Mouse (Mus musculus) heart, postnatal 25 days (tissue): ENCODE measurements around the gene Gm6482. TPM values are rescaled to one million over a fixed set of nuclear protein-coding genes. Genes with fewer than 3 reads are reported as not detected.
"Not testable (repeated sequence)": the region's sequence is repeated elsewhere in the genome, so short reads cannot be mapped to it uniquely, and the experiment has no call there.

Experiments used
- DNase-seq: peaks from one replicate; pipeline ENCODE4 v3.0.0; 2022; ENCODE audit warnings: low spot score
- intact Hi-C: fragments of 180-260 bp; cut with DNase I; formaldehyde crosslinking; loops from one replicate; pipeline ENCODE4 v1.15.1; 2025
- total RNA-seq, 2 experiments: library from RNA; stranded (reverse); gene quantifications; 2 replicates each; pipeline ENCODE4 v1.2.3; 2021

Gm6482 gene
- total RNA-seq, result not detected

- intact Hi-C loops, result not testable (repeated sequence)
Observed at GRCm38 (mm10) chr14:41408181-41408580, at the start of gene Gm6482. Gm6482 (minus strand) TSS chr14:41408281.

GRCm38 (mm10) chr14:41453418-41453817, 45.3 kb upstream of the Gm6482 start, which contains the start of gene Gm7954:
Gm7954 (minus strand) TSS chr14:41453518.
- intact Hi-C loops, result not testable (repeated sequence)

More at GRCm38 (mm10) chr14:41408181-41408580, at the start of gene Gm6482:
- not testable (repeated sequence) for DNase-seq

GRCm38 (mm10) chr14:41425393-41426075, 17.5 kb upstream of the Gm6482 start:
- DNase-seq, intact Hi-C loops: not testable (repeated sequence)

More at GRCm38 (mm10) chr14:41453418-41453817, 45.3 kb upstream of the Gm6482 start, which contains the start of gene Gm7954:
- DNase-seq, result not testable (repeated sequence)

GRCm38 (mm10) chr14:41424694-41425093, 16.6 kb upstream of the Gm6482 start:
- intact Hi-C loops, DNase-seq: not testable (repeated sequence)

GRCm38 (mm10) chr14:41386279-41386678, 21.8 kb downstream of the Gm6482 start, which contains the start of gene Gm7945:
Gm7945 (minus strand) TSS chr14:41386379.
- intact Hi-C loops, DNase-seq: not testable (repeated sequence)

Other genes starting within 250 kb of the Gm6482 start
- not detected for gene Sftpd, start 223.1 kb downstream of the Gm6482 start, total RNA-seq
- not detected for gene Gm2832, start 129.5 kb downstream of the Gm6482 start, total RNA-seq
- not detected for gene Gm5798, start 59.7 kb downstream of the Gm6482 start, total RNA-seq
- gene Gm7945, start 21.9 kb downstream of the Gm6482 start, total RNA-seq, result not detected
- not detected for gene Gm7954, start 45.2 kb upstream of the Gm6482 start, total RNA-seq
- not detected for gene Gm3486, start 81.2 kb upstream of the Gm6482 start, total RNA-seq
- gene Gm7970, start 147.3 kb upstream of the Gm6482 start, total RNA-seq, result not detected
- gene 1700049E17Rik2, start 164.9 kb upstream of the Gm6482 start, total RNA-seq, result not detected
- not detected for gene Gm3072, start 216.3 kb upstream of the Gm6482 start, total RNA-seq
- gene Gm3676, start 238.2 kb upstream of the Gm6482 start, total RNA-seq, result not detected